ENCODE assay signal across 37 mouse cellular contexts in genomic region chr8:105045824-105046401, GRCm38 (mm10). TPM values are rescaled to one million over a fixed set of nuclear protein-coding genes. Genes with fewer than 3 reads are reported as not detected.
DNase-seq lines count a peak whose midpoint lies in the region; ATAC-seq and TF ChIP-seq lines count a peak whose summit lies in the region.
"Had no signal": no experiment of that assay in that cellular context is flagged by ENCODE, and none has a peak within 500 bp of the region (broad histone marks: within the 10 kb centered on the region; RNA-seq: fewer than 3 reads in every experiment).

No protein-coding gene starts in this region.

- H3K4me3 ChIP-seq in kidney, embryonic 15.5 days (replicated peaks) = no peak overlapping the region
- H3K4me3 ChIP-seq in intestine, embryonic 16.5 days (ENCODE audit: low read length) = no peak overlapping the region
- no peak overlapping the region for H3K4me3 ChIP-seq in stomach, embryonic 14.5 days (ENCODE audit: low read depth, low read length)
- no peak overlapping the region for H3K4me3 ChIP-seq in kidney, adult 2 months (ENCODE audit: insufficient read depth, low read depth, low read length)
- H3K4me3 ChIP-seq: embryonic facial prominence, embryonic 12.5 days; gastrocnemius, adult 2 months; heart, embryonic 15.5 days; hindbrain, embryonic 12.5 days; layer of hippocampus, adult 2 months; left cerebral cortex, adult 2 months had no signal

- ATAC-seq in kidney, embryonic 15.5 days (replicated peaks; ENCODE audit: low FRiP score) = no peak
- peak; percentile 92 for ATAC-seq in intestine, embryonic 16.5 days
- peak; percentile 85 for ATAC-seq in stomach, embryonic 14.5 days (ENCODE audit: insufficient number of reproducible peaks, insufficient read depth, low FRiP score, low read depth)
- ATAC-seq: forebrain, embryonic 16.5 days; hindbrain, postnatal 0 days had no signal

- H3K27me3 ChIP-seq in kidney, embryonic 15.5 days = no peaks in the 10 kb centered on the region
- no peaks in the 10 kb centered on the region for H3K27me3 ChIP-seq in intestine, embryonic 16.5 days (replicated peaks; ENCODE audit: control insufficient read depth, insufficient read depth, low read length)
- H3K27me3 ChIP-seq in stomach, embryonic 14.5 days (ENCODE audit: control insufficient read depth, insufficient read depth, low read length) = no peaks in the 10 kb centered on the region
- no peaks in the 10 kb centered on the region for H3K27me3 ChIP-seq in kidney, adult 2 months (replicated peaks; ENCODE audit: control insufficient read depth, insufficient read depth, low read length)
- H3K27me3 ChIP-seq: embryonic facial prominence, embryonic 12.5 days; heart, embryonic 15.5 days; hindbrain, embryonic 12.5 days had no signal

- no peak for TF ChIP-seq CTCF in kidney, adult 2 months (conservative IDR thresholded peaks at IDR 0.05; ENCODE audit: insufficient read depth, insufficient read length, low read depth, low read length)

- no peak for TF ChIP-seq POLR2A in kidney, adult 2 months (IDR thresholded peaks at IDR 0.05; ENCODE audit: low read depth, low read length)

- 69% methylated on average over 3 of the region's 3 CpGs for WGBS in kidney, embryonic 15.5 days
- WGBS in intestine, embryonic 16.5 days = 40% methylated on average over 3 of the region's 3 CpGs
- WGBS in stomach, embryonic 14.5 days = 59% methylated on average over 3 of the region's 3 CpGs
- WGBS in kidney, adult 2 months = 65% methylated on average over 3 of the region's 3 CpGs

- intact Hi-C loops in left cerebral cortex, postnatal 25 days (cut with DNase I) = no loop called here
- intact Hi-C loops in left cerebral cortex, postnatal 10 days (cut with DNase I) = no loop called here

- no peaks in the 10 kb centered on the region for H3K36me3 ChIP-seq in kidney, embryonic 15.5 days
- no peaks in the 10 kb centered on the region for H3K36me3 ChIP-seq in intestine, embryonic 16.5 days (ENCODE audit: control insufficient read depth, insufficient read depth, low read length)
- H3K36me3 ChIP-seq in stomach, embryonic 14.5 days (ENCODE audit: control insufficient read depth, insufficient read depth, low read length) = no peaks in the 10 kb centered on the region
- no peaks in the 10 kb centered on the region for H3K36me3 ChIP-seq in kidney, adult 2 months (ENCODE audit: control insufficient read depth, insufficient read depth, low read length)
- H3K36me3 ChIP-seq: embryonic facial prominence, embryonic 12.5 days; heart, embryonic 15.5 days; hindbrain, embryonic 12.5 days had no signal

- no peak overlapping the region for H3K4me2 ChIP-seq in kidney, embryonic 15.5 days
- H3K4me2 ChIP-seq in intestine, embryonic 16.5 days (ENCODE audit: low read depth, low read length) = no peak overlapping the region
- H3K4me2 ChIP-seq in stomach, embryonic 14.5 days (replicated peaks; ENCODE audit: low read depth, low read length) = no peak overlapping the region
- H3K4me2 ChIP-seq: embryonic facial prominence, embryonic 12.5 days; heart, embryonic 15.5 days; hindbrain, embryonic 12.5 days; lung, embryonic 14.5 days had no signal

- no peak overlapping the region for H3K9ac ChIP-seq in kidney, embryonic 15.5 days
- H3K9ac ChIP-seq in intestine, embryonic 16.5 days (ENCODE audit: low read depth, low read length) = no peak overlapping the region
- no peak overlapping the region for H3K9ac ChIP-seq in stomach, embryonic 14.5 days (replicated peaks; ENCODE audit: low read depth, low read length)
- H3K9ac ChIP-seq: embryonic facial prominence, embryonic 12.5 days; heart, embryonic 15.5 days; hindbrain, embryonic 12.5 days; lung, embryonic 14.5 days had no signal

- no peak for DNase-seq in kidney, adult 18-20 months
- peak; percentile 25 for DNase-seq in ZHBTc4 (ENCODE audit: low read depth, low spot score)
- no peak for DNase-seq in left cerebral cortex, postnatal 25 days (ENCODE audit: low spot score in 2 of 2)
- DNase-seq in left cerebral cortex, postnatal 10 days (ENCODE audit: extremely low spot score in 1 of 2, low spot score in 2 of 2) = no peak
- no peak for DNase-seq in kidney, adult 2 months
- DNase-seq: adrenal gland, postnatal 25 days; cerebellum, adult 11-12 months; cerebellum, adult 9-11 months; embryo, embryonic 11 days; gastrocnemius, adult 2 months; heart, postnatal 36 days; kidney, adult 8-10 months; kidney, postnatal 25 days; left cerebral cortex, postnatal 4 days; lung, embryonic 14.5 days; lung, postnatal 14 days; midbrain, embryonic 14.5 days; right cerebral cortex, postnatal 25 days; spleen, adult 18-20 months; thymus, postnatal 14 days had no signal

- no peaks in the 10 kb centered on the region for H3K4me1 ChIP-seq in kidney, embryonic 15.5 days
- H3K4me1 ChIP-seq in intestine, embryonic 16.5 days (ENCODE audit: control insufficient read depth, insufficient read depth, low read length) = peaks cover 4% of the 10 kb centered on the region; the same call in 1 of the 2 replicates
- H3K4me1 ChIP-seq in stomach, embryonic 14.5 days (ENCODE audit: control insufficient read depth, insufficient read depth, low read length) = no peaks in the 10 kb centered on the region
- no peaks in the 10 kb centered on the region for H3K4me1 ChIP-seq in kidney, adult 2 months (ENCODE audit: control insufficient read depth, insufficient read depth, low read length)
- H3K4me1 ChIP-seq: embryonic facial prominence, embryonic 12.5 days; heart, embryonic 15.5 days; hindbrain, embryonic 12.5 days had no signal

- peak overlapping the region; percentile 45; the same call in 1 of the 2 replicates for H3K27ac ChIP-seq in kidney, embryonic 15.5 days
- H3K27ac ChIP-seq in intestine, embryonic 16.5 days (ENCODE audit: low read length) = no peak overlapping the region; the same call in 1 of the 2 replicates
- no peak overlapping the region for H3K27ac ChIP-seq in stomach, embryonic 14.5 days (ENCODE audit: low read length)
- H3K27ac ChIP-seq in kidney, adult 2 months (ENCODE audit: insufficient read depth, low read depth, low read length) = no peak overlapping the region
- H3K27ac ChIP-seq: embryonic facial prominence, embryonic 12.5 days; gastrocnemius, adult 2 months; heart, embryonic 15.5 days; hindbrain, embryonic 12.5 days; hindbrain, postnatal 0 days; layer of hippocampus, adult 2 months; left cerebral cortex, adult 2 months had no signal

- no peaks in the 10 kb centered on the region for H3K9me3 ChIP-seq in kidney, embryonic 15.5 days (replicated peaks)
- no peaks in the 10 kb centered on the region for H3K9me3 ChIP-seq in intestine, embryonic 16.5 days (ENCODE audit: control insufficient read depth, low read length)
- no peaks in the 10 kb centered on the region for H3K9me3 ChIP-seq in stomach, embryonic 14.5 days (ENCODE audit: control insufficient read depth, low read depth, low read length)
- H3K9me3 ChIP-seq: embryonic facial prominence, embryonic 12.5 days; heart, embryonic 15.5 days; hindbrain, embryonic 12.5 days had no signal

RNA-seq across cellular contexts. Expression of gene Ces3a, which starts 2.5 kb away (rescaled TPM):
- not detected in 2 replicates for polyA plus RNA-seq in kidney, embryonic 15.5 days (2015; fragmentation: Nextera tagmentation; extraction: Ambion mirVana)
- polyA plus RNA-seq in intestine, embryonic 16.5 days (2015; fragmentation: Nextera tagmentation; extraction: Ambion mirVana) = not detected in 2 replicates
- not detected in 2 replicates for polyA plus RNA-seq in stomach, embryonic 14.5 days (2014; fragmentation: Nextera tagmentation; extraction: Ambion mirVana)
- not detected for total RNA-seq in left cerebral cortex, postnatal 25 days (2021)
- total RNA-seq in left cerebral cortex, postnatal 10 days (2021) = not detected
- 0.09 and 0.14 TPM in 2 replicates for polyA plus RNA-seq in kidney, adult 2 months (2012; rRNA removed)
- total RNA-seq: adrenal gland, postnatal 25 days; gastrocnemius, adult 2 months; heart, postnatal 36 days; hindbrain, postnatal 0 days; layer of hippocampus, adult 2 months; layer of hippocampus, postnatal 14 days; left cerebral cortex, adult 2 months; left cerebral cortex, postnatal 4 days; MEL; monocyte, adult 5-6 weeks had no signal
- polyA plus RNA-seq: embryonic facial prominence, embryonic 12.5 days; forebrain, embryonic 16.5 days; heart, embryonic 15.5 days; hindbrain, embryonic 12.5 days; hindbrain, postnatal 0 days; limb, embryonic 14.5 days; lung, embryonic 14.5 days; midbrain, embryonic 14.5 days; neural tube, embryonic 14.5 days had no signal

RNA-seq across cellular contexts. Expression of gene Ces3b, which starts 37.6 kb away (rescaled TPM):
- polyA plus RNA-seq in kidney, embryonic 15.5 days (2015; fragmentation: Nextera tagmentation; extraction: Ambion mirVana) = not detected in 2 replicates
- not detected in 2 replicates for polyA plus RNA-seq in intestine, embryonic 16.5 days (2015; fragmentation: Nextera tagmentation; extraction: Ambion mirVana)
- not detected in 2 replicates for polyA plus RNA-seq in stomach, embryonic 14.5 days (2014; fragmentation: Nextera tagmentation; extraction: Ambion mirVana)
- total RNA-seq in left cerebral cortex, postnatal 25 days (2021) = not detected
- not detected for total RNA-seq in left cerebral cortex, postnatal 10 days (2021)
- polyA plus RNA-seq in kidney, adult 2 months (2012; rRNA removed) = 0.08 TPM in 1 of 2 replicates, not detected in the other
- total RNA-seq: adrenal gland, adult 18-20 months; adrenal gland, postnatal 25 days; gastrocnemius, adult 2 months; gastrocnemius, postnatal 4 days; heart, postnatal 36 days; hindbrain, postnatal 0 days; layer of hippocampus, adult 2 months; layer of hippocampus, postnatal 14 days; left cerebral cortex, adult 2 months; left cerebral cortex, postnatal 4 days; MEL; monocyte, adult 5-6 weeks had no signal
- polyA plus RNA-seq: embryonic facial prominence, embryonic 12.5 days; forebrain, embryonic 16.5 days; hindbrain, embryonic 12.5 days; hindbrain, postnatal 0 days; limb, embryonic 14.5 days; lung, embryonic 14.5 days; midbrain, embryonic 14.5 days; neural tube, embryonic 14.5 days had no signal

RNA-seq across cellular contexts. Expression of gene Ces2h, which starts 45.3 kb away (rescaled TPM):
- polyA plus RNA-seq in kidney, embryonic 15.5 days (2015; fragmentation: Nextera tagmentation; extraction: Ambion mirVana) = not detected in 2 replicates
- polyA plus RNA-seq in intestine, embryonic 16.5 days (2015; fragmentation: Nextera tagmentation; extraction: Ambion mirVana) = 0.05 TPM in 1 of 2 replicates, not detected in the other
- polyA plus RNA-seq in stomach, embryonic 14.5 days (2014; fragmentation: Nextera tagmentation; extraction: Ambion mirVana) = not detected in 2 replicates
- total RNA-seq in left cerebral cortex, postnatal 25 days (2021) = not detected
- total RNA-seq in left cerebral cortex, postnatal 10 days (2021) = not detected
- 0.48 and 0.53 TPM in 2 replicates for polyA plus RNA-seq in kidney, adult 2 months (2012; rRNA removed)
- total RNA-seq: adrenal gland, adult 18-20 months; adrenal gland, postnatal 25 days; gastrocnemius, adult 2 months; gastrocnemius, postnatal 4 days; heart, postnatal 36 days; hindbrain, postnatal 0 days; layer of hippocampus, adult 2 months; layer of hippocampus, postnatal 14 days; left cerebral cortex, adult 2 months; left cerebral cortex, postnatal 4 days; MEL; monocyte, adult 5-6 weeks had no signal
- polyA plus RNA-seq: embryonic facial prominence, embryonic 12.5 days; forebrain, embryonic 16.5 days; heart, embryonic 15.5 days; hindbrain, embryonic 12.5 days; hindbrain, postnatal 0 days; limb, embryonic 14.5 days; lung, embryonic 14.5 days; midbrain, embryonic 14.5 days; neural tube, embryonic 14.5 days had no signal
